Mouse (Mus musculus): ENCODE results near the gene Rere.

The Rere gene

DNA sequence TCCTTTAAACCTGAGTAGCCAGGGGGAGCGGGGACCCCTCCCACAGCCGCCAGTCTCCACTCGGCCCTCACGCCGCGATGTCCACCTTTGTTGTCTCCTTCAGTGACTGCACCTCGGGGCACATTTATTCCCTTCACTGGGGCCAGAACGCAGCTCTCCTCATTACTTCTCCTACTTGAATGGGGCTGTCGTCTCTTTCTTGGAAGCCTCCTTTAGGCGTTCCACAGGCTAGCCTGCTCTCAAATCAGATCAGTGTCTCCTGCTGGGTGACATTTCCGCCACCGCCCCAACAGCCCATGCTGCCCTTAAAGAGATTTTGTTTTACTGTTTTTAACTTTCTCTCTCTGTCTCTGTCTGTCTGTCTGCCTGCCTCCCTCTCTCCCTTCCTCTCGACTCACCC lies 380.4 kb downstream of the Rere start:
- no peak for DNase-seq (ENCODE audit: low spot score)

DNA sequence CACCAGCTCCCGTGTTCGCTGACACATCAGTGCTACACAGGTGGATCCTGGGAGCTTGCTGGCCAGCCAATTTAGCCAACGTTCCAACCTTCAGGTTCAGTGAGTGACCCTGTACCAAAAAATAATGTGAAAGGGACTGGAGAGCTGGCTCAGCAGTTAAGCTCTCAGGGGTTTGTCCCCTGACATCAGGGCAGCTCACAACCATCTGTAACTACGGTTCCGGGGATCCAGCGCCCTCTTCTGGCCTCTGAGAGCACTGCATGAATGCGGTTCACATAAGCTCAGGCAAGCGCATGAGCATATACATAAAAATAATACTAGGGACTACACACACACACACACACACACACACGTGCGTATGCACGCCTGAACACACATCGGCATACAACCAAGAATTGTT lies 381.7 kb downstream of the Rere start:
- no peak for DNase-seq (ENCODE audit: low spot score)

DNA sequence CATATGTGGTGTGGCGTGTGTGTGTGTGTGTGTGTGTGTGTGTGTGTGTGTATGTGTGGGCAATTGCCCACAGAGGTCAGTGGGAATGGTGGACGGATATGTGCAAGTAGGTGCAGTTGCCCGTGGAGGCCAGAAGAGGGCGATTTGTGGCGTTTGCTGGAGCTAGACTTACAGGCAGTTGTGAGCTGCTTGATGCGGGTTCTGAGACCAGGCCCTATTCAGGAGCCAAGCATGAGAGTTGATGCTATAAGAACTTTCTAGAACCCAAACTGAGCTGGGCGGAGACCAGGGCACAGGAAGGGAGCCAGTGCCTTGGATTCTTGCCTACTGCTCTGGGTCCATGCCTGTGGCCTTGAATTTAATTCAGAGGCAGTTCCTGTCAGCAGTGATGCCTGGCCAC lies 383.3 kb downstream of the Rere start:
- DNase-seq (ENCODE audit: low spot score) = no peak

DNA sequence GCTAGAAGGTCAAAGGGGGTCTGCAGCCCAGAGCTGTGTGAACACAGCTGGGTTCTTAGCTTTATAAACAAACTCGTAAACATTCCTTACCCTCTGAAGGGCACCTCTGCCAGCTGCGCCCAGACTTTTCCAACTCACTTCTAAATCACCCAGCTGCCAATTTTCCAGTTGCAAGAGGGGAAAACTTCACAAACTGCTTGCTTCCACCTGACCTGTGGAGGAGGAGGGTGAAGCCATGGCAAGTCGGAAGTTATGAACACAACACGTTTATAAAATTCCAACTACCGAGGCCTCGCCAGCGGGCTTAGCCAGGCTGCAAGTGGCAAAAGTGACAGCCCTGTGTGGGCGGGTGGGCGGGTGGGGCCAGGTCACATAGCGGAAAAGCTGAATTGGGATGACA lies 384.4 kb downstream of the Rere start:
- DNase-seq (ENCODE audit: low spot score) = no peak
